7 mouse cellular contexts compared by ENCODE assay signal in the genomic region with DNA sequence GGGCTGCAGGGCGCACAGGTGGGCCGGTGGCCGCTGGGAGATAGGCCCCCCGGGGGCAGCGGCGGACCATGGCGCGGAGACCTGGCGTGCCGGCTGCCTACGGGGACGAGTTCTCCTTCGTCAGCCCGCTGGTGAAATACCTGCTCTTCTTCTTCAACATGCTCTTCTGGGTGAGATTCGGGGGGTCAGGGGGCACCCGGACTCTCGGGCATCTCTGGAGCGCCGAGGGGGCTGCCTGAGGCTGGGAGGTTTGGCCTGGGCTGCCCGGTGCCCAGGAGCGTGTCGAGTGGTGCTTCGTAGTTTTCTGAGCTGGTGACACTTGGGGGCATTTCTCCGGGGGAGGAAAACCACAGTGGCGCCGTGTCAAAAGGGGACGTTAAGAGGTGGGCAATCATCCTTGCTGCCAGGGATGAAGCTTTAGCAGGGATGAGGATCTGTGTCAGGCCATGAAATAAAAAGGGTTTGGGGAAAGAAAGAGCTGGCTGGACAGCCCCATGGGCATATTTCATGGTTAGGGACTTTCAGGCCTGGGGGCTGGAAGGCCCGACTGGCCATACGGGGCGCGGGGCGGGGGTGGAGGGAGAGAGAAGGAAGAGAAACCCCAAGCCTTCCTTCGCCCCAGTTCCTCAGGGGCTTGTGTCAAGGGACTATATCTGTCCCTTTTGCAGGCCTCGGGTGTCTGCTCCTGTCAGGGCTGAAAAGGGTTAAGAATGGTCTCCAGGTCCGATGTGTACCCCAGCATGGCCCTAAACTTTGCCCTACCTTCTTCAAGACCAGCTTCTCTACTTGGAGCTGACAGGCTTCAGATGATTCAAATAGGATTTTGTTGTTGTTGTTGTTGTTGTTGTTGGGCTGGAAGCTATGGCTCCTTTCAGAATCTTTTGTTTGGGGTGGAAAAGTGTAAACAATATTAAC. TPM values are rescaled to one million over a fixed set of nuclear protein-coding genes. Genes with fewer than 3 reads are reported as not detected.
DNase-seq lines count a peak whose midpoint lies in the region; ATAC-seq and TF ChIP-seq lines count a peak whose summit lies in the region.

No protein-coding gene starts in this region.

- peak overlapping the region; percentile 100 for H3K4me2 ChIP-seq in neural tube, embryonic 11.5 days (ENCODE audit: low read depth)
- peak overlapping the region; percentile 99 for H3K4me2 ChIP-seq in neural tube, embryonic 12.5 days (replicated peaks)

- no peak for DNase-seq in neural tube, embryonic 11.5 days (ENCODE audit: low spot score)
- DNase-seq in neural tube, embryonic 10.5 days (ENCODE audit: extremely low spot score, low spot score) = no peak
- DNase-seq in induced T-regulatory cell, adult 2 months (ENCODE audit: low read depth) = peak; percentile 8
- DNase-seq in adrenal gland, postnatal 4 days (ENCODE audit: low spot score in 2 of 2) = no peak
- DNase-seq in urinary bladder, postnatal 25 days (ENCODE audit: low spot score) = no peak

- no peak overlapping the region for H3K27ac ChIP-seq in neural tube, embryonic 11.5 days (ENCODE audit: low read depth, low read length)
- no peak overlapping the region for H3K27ac ChIP-seq in embryonic fibroblast, embryonic 13.5 days (ENCODE audit: insufficient read depth, low read length)
- H3K27ac ChIP-seq in neural tube, embryonic 12.5 days = no peak overlapping the region

- peak overlapping the region; percentile 78 for H3K9ac ChIP-seq in neural tube, embryonic 11.5 days (ENCODE audit: low read length)
- peak overlapping the region; percentile 66 for H3K9ac ChIP-seq in neural tube, embryonic 12.5 days

- 2% methylated on average over 32 of the region's 35 CpGs for WGBS in neural tube, embryonic 11.5 days
- WGBS in neural tube, embryonic 12.5 days = 3% methylated on average over 35 of the region's 35 CpGs

- H3K27me3 ChIP-seq in neural tube, embryonic 11.5 days (ENCODE audit: control insufficient read depth, insufficient read depth, low read length) = peaks cover 15% of the 10 kb centered on the region; the same call in 1 of the 2 replicates
- H3K27me3 ChIP-seq in neural tube, embryonic 12.5 days (replicated peaks) = peaks cover 19% of the 10 kb centered on the region

- TF ChIP-seq POLR2A in embryonic fibroblast, embryonic 13.5 days (IDR thresholded peaks at IDR 0.05; ENCODE audit: low read depth, low read length) = no peak

- no peak for TF ChIP-seq CTCF in embryonic fibroblast, embryonic 13.5 days (IDR thresholded peaks at IDR 0.05; ENCODE audit: borderline replicate concordance, insufficient read depth, low read length)

- ATAC-seq in neural tube, embryonic 11.5 days (ENCODE audit: insufficient read depth, low FRiP score, low TSS enrichment) = peak; percentile 52
- peak; percentile 67 for ATAC-seq in neural tube, embryonic 12.5 days (ENCODE audit: low FRiP score, low read depth)

- H3K4me3 ChIP-seq in neural tube, embryonic 11.5 days (ENCODE audit: low read depth, low read length) = peak overlapping the region; percentile 78
- peak overlapping the region; percentile 48 for H3K4me3 ChIP-seq in embryonic fibroblast, embryonic 13.5 days (ENCODE audit: insufficient read depth, low read length)
- peak overlapping the region; percentile 76 for H3K4me3 ChIP-seq in neural tube, embryonic 12.5 days

- H3K4me1 ChIP-seq in neural tube, embryonic 11.5 days (ENCODE audit: control insufficient read depth, insufficient read depth, low read length) = 0 out of 2 replicates have a peak, but pooled peaks cover 2% of the 10 kb centered on the region
- H3K4me1 ChIP-seq in embryonic fibroblast, embryonic 13.5 days (ENCODE audit: control insufficient read depth, insufficient read depth, low read length) = no peaks in the 10 kb centered on the region
- H3K4me1 ChIP-seq in neural tube, embryonic 12.5 days = peaks cover 7% of the 10 kb centered on the region; the same call in 1 of the 2 replicates

- no peaks in the 10 kb centered on the region for H3K9me3 ChIP-seq in neural tube, embryonic 11.5 days (ENCODE audit: control insufficient read depth, low read length)
- H3K9me3 ChIP-seq in neural tube, embryonic 12.5 days = no peaks in the 10 kb centered on the region

- H3K36me3 ChIP-seq in neural tube, embryonic 11.5 days (ENCODE audit: control insufficient read depth, insufficient read depth, low read length) = no peaks in the 10 kb centered on the region
- H3K36me3 ChIP-seq in neural tube, embryonic 12.5 days = no peaks in the 10 kb centered on the region

RNA-seq across cellular contexts. Expression of a gene that starts 0.6 kb away (rescaled TPM):
- 5.0 and 5.2 TPM in 2 replicates for polyA plus RNA-seq in neural tube, embryonic 11.5 days (2014; fragmentation: Nextera tagmentation; extraction: Ambion mirVana)
- 0.40 and 1.1 TPM in 2 replicates for polyA plus RNA-seq in embryonic fibroblast, embryonic 13.5 days (2011; ENCODE audit: insufficient read length, low read depth, missing spikeins)
- 6.1 and 6.9 TPM in 2 replicates for polyA plus RNA-seq in neural tube, embryonic 12.5 days (2016; fragmentation: Nextera tagmentation; extraction: Ambion mirVana)
- 10 to 100 TPM; 10.6 to 16.4 TPM for total RNA-seq in adrenal gland, postnatal 4 days (2021)

RNA-seq across cellular contexts. Expression of a gene that starts 40.7 kb away (rescaled TPM):
- 46.9 and 49.6 TPM in 2 replicates for polyA plus RNA-seq in neural tube, embryonic 11.5 days (2014; fragmentation: Nextera tagmentation; extraction: Ambion mirVana)
- 53.4 and 66.1 TPM in 2 replicates for polyA plus RNA-seq in embryonic fibroblast, embryonic 13.5 days (2011; ENCODE audit: insufficient read length, low read depth, missing spikeins)
- polyA plus RNA-seq in neural tube, embryonic 12.5 days (2016; fragmentation: Nextera tagmentation; extraction: Ambion mirVana) = 36.5 and 41.9 TPM in 2 replicates
- 10 to 100 TPM; 88.5 to 94.3 TPM for total RNA-seq in adrenal gland, postnatal 4 days (2021)
